Mouse (Mus musculus) cerebellum, postnatal 14 days (tissue): ENCODE results near the gene Olfr1301.

Experiments used
- DNase-seq, 2 experiments: peaks; one replicate each; pipeline ENCODE4 v3.0.0; 2021; ENCODE audit warnings: mixed read lengths in 2 of 2

Gene Olfr1301

GRCm38 (mm10) chr2:111750706-111751105, at the start of gene Olfr1301:
Olfr1301 (plus strand) TSS chr2:111751006.
- no peak for DNase-seq

DNA sequence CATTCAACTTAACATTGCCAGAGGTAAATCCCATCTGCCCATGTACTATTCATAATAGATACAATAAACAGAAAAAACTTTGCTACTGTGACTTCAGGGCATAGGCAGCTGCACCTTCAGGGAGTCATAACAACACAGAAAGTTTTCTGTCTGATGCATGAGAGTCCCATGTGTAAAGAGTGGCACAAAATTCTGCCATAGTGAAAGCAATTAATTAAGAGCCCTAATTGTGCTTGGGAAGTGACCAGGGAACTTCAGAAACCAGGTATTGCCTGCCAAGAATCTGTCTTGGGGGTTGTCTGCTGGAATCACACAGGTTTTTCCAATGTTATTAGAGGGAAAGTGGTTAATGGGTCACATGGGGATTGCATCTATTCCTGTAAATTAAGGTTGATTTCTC, 24.1 kb upstream of the Olfr1301 start:
- DNase-seq, result no peak

GRCm38 (mm10) chr2:111777129-111777528, 26.3 kb downstream of the Olfr1301 start, which contains the start of gene Olfr1302:
Olfr1302 (plus strand) TSS chr2:111777429.
- no peak for DNase-seq
